Mouse (Mus musculus) heart, embryonic 12.5 days (tissue): Measurements from ENCODE around the gene Lrrc4b. TPM values are rescaled to one million over a fixed set of nuclear protein-coding genes. Genes with fewer than 3 reads are reported as not detected.

ENCODE experiments used
- ATAC-seq: fragments of 200-750 bp; cut with Nextera tagmentation; 2 replicates; pipeline ENCODE4 v1.8.0; 2017; ENCODE audit warnings: moderate TSS enrichment, moderate library complexity; ENCODE audit not compliant: insufficient number of reproducible peaks, low FRiP score
- H3K27ac ChIP-seq: fragments of 300-500 bp; sonication (generic); 2 replicates; pipeline ENCODE4 v1.5.1; 2016; ENCODE audit warnings: mild to moderate bottlenecking, moderate library complexity; ENCODE audit not compliant: poor library complexity, severe bottlenecking
- H3K27me3 ChIP-seq: fragments of 300-500 bp; sonication (generic); replicated peaks from 2 replicates; pipeline ENCODE4 v1.6.1; 2016; ENCODE audit warnings: mild to moderate bottlenecking, moderate library complexity
- H3K36me3 ChIP-seq: fragments of 300-500 bp; sonication (generic); 2 replicates; pipeline ENCODE4 v1.6.1; 2016; ENCODE audit warnings: mild to moderate bottlenecking, moderate library complexity
- H3K4me1 ChIP-seq: fragments of 300-500 bp; sonication (generic); replicated peaks from 2 replicates; pipeline ENCODE4 v1.6.1; 2016; ENCODE audit warnings: mild to moderate bottlenecking
- H3K4me2 ChIP-seq: fragments of 300-500 bp; sonication (generic); 2 replicates; pipeline ENCODE4 v1.6.1; 2016; ENCODE audit warnings: mild to moderate bottlenecking, moderate library complexity
- H3K4me3 ChIP-seq: fragments of 300-500 bp; sonication (generic); 2 replicates; pipeline ENCODE4 v1.5.1; 2016; ENCODE audit warnings: mild to moderate bottlenecking
- H3K9ac ChIP-seq: fragments of 300-500 bp; sonication (generic); 2 replicates; pipeline ENCODE4 v1.6.1; 2016; ENCODE audit warnings: mild to moderate bottlenecking, moderate library complexity
- H3K9me3 ChIP-seq: fragments of 300-500 bp; sonication (generic); replicated peaks from 2 replicates; pipeline ENCODE4 v1.6.1; 2016; ENCODE audit warnings: mild to moderate bottlenecking, moderate library complexity
- WGBS: fragments of 180-500 bp; shearing (Covaris S2); methylation state at CpG from one replicate; pipeline ENCODE4 v1.1.7; 2016; 5-methylcytosine and 5-hydroxymethylcytosine counted together
- polyA plus RNA-seq: library from polyadenylated mRNA; unstranded; fragments of >200 nt; fragmentation: Nextera tagmentation; extraction: Ambion mirVana; gene quantifications from 2 replicates; pipeline ENCODE4 v1.2.1, GENCODE M21; 2016

Lrrc4b gene
- polyA plus RNA-seq, 1 experiment from 2014 or later: 2.3 TPM

DNA sequence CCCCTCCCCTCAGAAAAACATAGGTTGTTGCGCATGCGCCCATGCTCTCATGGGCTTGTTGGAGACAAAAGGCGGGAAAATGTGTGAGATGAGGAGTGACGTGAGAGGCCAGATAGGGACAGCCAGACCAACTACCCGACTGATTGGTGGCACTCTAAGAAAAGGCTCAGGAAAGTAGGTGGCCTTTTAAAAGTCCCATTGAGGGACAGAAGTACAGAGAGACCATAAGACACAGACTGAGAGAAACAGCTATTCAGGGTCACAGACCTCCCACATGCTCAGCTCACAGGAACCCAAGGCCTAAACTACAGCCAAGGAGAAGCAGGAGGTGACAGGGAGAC is 22.8 kb upstream of the Lrrc4b start:
- no peaks in the 10 kb centered on the region; the same call in 1 of the 2 replicates for H3K4me1 ChIP-seq
- no peak overlapping the region for H3K4me3 ChIP-seq
- ATAC-seq: peak; percentile 19; the same call in 1 of the 2 replicates
- H3K9ac ChIP-seq: no peak overlapping the region
- no peaks in the 10 kb centered on the region for H3K9me3 ChIP-seq
- peak overlapping the region; percentile 70; the same call in 1 of the 2 replicates for H3K4me2 ChIP-seq
- no peaks in the 10 kb centered on the region for H3K36me3 ChIP-seq
- 2% methylated on average over 5 of the region's 5 CpGs for WGBS
- peaks cover 24% of the 10 kb centered on the region for H3K27me3 ChIP-seq
- H3K27ac ChIP-seq: no peak overlapping the region

DNA sequence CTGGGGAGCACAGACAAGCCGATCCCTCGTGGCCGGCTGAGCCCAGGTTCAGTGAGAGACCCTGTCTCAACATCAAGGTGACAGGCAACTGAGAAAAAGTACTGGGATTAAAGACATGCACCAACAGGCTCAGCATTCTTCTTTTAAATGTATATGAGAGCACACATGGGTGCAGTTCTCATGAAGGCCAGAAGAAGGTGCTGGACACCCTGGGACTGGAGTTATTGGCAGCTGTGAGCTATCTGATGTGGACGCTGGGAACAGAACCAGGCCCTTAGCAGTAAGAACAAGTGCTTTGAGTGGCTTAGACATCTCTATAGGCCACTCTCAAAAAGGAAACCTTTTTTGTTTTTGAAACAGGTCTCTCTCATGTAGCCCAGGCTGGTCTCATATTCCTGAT is 17.7 kb upstream of the Lrrc4b start:
- WGBS: 77% methylated on average over 4 of the region's 4 CpGs
- no peaks in the 10 kb centered on the region for H3K36me3 ChIP-seq
- H3K27ac ChIP-seq: no peak overlapping the region
- H3K27me3 ChIP-seq: peaks cover 21% of the 10 kb centered on the region
- no peak overlapping the region for H3K9ac ChIP-seq
- ATAC-seq: no peak
- H3K4me3 ChIP-seq: no peak overlapping the region
- no peaks in the 10 kb centered on the region for H3K9me3 ChIP-seq
- H3K4me1 ChIP-seq: no peaks in the 10 kb centered on the region
- no peak overlapping the region for H3K4me2 ChIP-seq

DNA sequence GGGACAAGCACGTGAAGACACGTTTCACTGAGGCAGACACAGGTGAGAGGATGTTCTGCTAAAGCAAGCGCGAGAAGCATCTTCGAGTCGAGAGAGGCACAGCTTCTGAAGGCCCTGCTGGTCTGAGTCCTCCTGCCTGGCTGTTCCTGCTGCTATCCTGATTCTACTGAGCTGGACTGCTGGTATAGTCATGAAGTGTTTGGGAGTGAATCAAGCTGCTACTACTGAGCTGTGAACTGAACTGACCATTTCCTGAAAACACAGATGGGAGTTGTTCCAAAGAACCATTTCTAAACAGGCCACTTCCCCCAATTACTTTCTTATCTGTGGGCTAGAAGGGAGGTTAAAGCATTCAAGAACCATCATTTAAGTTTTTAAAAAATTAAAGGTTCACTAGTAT is 15.5 kb upstream of the Lrrc4b start:
- Histone ChIP-seq H3K9ac (no peak overlapping the region), H3K27ac (no peak overlapping the region), H3K27me3 (peaks cover 24% of the 10 kb centered on the region; the same call in 1 of the 2 replicates), H3K4me1 (no peaks in the 10 kb centered on the region), H3K9me3 (no peaks in the 10 kb centered on the region), H3K4me2 (no peak overlapping the region), H3K36me3 (no peaks in the 10 kb centered on the region), H3K4me3 (no peak overlapping the region)
- 78% methylated on average over 6 of the region's 6 CpGs for whole genome bisulfite sequencing
- ATAC-seq: no peak

DNA sequence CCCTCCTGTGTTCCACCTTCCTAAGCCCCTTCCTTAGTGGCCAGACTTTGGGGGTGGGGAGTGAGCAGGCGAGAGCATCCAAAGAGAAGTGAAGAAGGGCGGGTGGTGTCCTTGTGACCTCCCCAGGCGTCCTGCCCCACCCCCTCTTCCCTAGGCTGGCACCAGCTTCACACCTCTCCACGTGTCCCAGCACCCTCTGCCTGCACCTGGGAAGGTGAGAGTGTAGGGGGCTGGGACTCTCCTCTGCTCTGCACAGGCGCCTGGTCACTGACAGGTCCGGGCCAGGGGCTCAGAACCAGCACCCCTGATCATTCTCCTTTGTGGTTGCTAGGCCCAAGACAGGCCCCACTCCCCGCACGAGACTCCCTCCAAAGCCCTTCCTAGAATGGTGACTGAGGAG is 1.2 kb upstream of the Lrrc4b start:
- H3K36me3 ChIP-seq: no peaks in the 10 kb centered on the region
- H3K4me2 ChIP-seq: peak overlapping the region; percentile 91
- ATAC-seq: no peak
- peak overlapping the region; percentile 60; the same call in 1 of the 2 replicates for H3K4me3 ChIP-seq
- H3K4me1 ChIP-seq: peaks cover 18% of the 10 kb centered on the region
- H3K27me3 ChIP-seq: peaks cover 71% of the 10 kb centered on the region
- no peak overlapping the region for H3K27ac ChIP-seq
- H3K9ac ChIP-seq: no peak overlapping the region
- 11% methylated on average over 8 of the region's 8 CpGs for WGBS
- no peaks in the 10 kb centered on the region for H3K9me3 ChIP-seq

DNA sequence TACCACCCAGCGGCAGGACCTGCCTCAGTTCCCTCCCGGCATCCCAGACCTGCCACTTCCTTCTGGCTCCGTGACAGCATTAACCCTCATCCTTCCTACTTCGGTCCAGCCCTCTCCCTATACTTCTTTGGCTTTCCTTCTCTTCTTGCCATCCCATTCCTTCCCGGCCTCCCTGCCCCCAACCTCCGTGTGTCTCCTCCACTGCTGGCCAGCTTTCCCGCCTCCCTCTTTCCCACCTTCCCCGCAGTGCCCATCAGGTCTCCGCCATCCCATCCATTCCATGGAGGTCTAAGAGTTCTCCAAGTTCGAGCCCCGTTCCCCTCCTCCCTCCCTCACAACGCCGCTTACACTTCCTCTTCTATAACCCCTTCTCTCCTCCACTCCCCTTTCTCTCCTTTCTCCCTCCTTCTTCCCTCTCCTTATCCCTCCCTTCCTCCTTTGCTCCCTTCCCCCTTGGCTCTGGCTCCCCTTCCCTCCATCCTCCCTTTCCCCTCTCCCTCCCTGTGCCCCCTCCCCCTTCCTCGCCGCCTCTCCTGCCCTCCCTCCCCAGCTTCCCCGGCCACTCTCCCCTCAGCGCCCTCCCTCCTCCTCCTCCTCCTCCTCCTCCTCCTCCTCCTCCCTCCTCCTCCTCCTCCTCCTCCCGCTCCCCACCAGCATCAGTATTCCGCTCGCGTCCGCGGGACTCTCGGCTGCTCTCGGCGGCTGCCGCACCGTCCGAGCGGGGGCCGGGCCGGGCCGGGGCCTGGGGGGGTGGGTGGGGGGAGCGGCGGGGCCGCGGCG is 457 bp upstream of the Lrrc4b start:
- Histone ChIP-seq H3K4me3 (peak overlapping the region; percentile 60), H3K9ac (peak overlapping the region; percentile 35; the same call in 1 of the 2 replicates), H3K36me3 (no peaks in the 10 kb centered on the region), H3K4me1 (peaks cover 18% of the 10 kb centered on the region), H3K9me3 (no peaks in the 10 kb centered on the region), H3K27ac (no peak overlapping the region), H3K27me3 (peaks cover 78% of the 10 kb centered on the region), H3K4me2 (peak overlapping the region; percentile 91)
- ATAC-seq: 0 out of 2 replicates have a peak, but pooled peaks have one; percentile 1
- 3% methylated on average over 17 of the region's 38 CpGs for WGBS

DNA sequence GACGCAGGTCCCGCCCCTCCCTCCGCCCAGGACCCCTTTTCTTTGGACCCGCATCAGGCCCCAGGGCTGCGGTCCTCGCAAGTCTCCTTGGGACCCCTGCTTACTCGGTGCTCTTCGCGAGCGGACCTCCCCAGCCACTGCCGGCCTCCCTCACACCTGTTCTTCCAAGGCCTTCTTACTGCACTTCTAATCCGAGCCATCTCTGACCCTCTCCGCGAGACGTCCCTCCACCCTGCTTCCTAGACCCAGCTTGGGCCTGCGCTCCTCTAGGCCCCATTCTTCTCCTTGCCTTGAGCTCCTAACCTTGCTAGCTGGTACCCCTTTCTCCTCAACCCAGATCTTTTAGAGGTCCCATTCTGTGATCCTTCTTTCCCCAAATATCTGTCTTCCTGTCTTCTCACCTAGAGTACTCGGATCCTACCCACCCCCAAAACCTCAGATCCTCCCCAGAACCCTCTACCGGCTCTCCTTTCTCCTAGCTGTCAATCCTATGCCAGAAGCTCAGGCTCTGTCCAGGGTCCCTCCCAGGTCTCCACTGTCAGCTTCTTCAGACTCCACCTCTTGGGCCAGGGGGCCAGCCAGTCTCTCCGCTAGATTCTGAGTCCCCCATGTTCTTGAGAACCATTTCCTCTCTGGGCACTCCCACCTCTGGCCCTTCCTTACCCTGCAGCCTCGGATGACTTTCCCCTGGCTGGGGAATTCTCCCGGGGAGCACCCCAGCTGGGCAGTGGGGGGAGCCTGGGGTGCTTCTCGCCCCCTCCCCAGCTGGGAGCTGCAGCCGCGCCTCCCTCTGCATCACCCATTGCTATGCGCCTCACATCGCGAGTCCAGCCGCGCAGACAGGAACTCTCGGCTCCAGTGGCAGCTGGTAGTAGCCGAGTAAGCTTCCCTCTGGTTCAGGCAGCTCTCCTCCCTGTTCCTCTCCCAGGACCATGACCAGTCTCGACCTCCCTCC is 993 bp downstream of the Lrrc4b start:
- ATAC-seq: no peak
- Histone ChIP-seq H3K27me3 (peaks cover 83% of the 10 kb centered on the region), H3K4me1 (peaks cover 18% of the 10 kb centered on the region), H3K4me2 (peak overlapping the region; percentile 91), H3K36me3 (no peaks in the 10 kb centered on the region), H3K9ac (peak overlapping the region; percentile 51; the same call in 1 of the 2 replicates), H3K27ac (no peak overlapping the region), H3K9me3 (no peaks in the 10 kb centered on the region), H3K4me3 (peak overlapping the region; percentile 60)
- WGBS: 2% methylated on average over 30 of the region's 32 CpGs

DNA sequence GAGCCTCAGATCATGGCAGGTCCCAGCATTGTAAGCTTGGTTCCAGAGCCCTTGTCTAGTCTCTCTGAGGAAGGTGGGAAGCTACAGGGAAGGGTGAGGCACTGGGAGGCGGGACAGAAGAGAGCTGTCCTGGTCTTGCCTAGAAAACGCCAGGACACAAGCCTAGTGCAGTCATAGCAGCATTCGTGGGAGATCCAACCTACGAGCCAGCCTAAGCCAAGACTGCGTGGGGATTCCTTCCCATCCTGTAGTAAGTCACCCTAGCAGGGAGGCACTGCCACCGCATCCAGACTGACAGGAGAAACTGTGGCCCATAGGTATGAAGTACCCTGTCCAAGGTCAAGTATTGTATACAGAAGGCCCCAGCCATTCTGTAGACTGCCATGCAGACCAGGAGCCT is 3.7 kb downstream of the Lrrc4b start:
- Histone ChIP-seq H3K36me3 (no peaks in the 10 kb centered on the region), H3K4me3 (no peak overlapping the region), H3K9ac (no peak overlapping the region), H3K9me3 (no peaks in the 10 kb centered on the region), H3K4me2 (no peak overlapping the region), H3K4me1 (peaks cover 18% of the 10 kb centered on the region), H3K27me3 (peaks cover 77% of the 10 kb centered on the region), H3K27ac (no peak overlapping the region)
- ATAC-seq: no peak
- WGBS: 69% methylated on average over 6 of the region's 6 CpGs

DNA sequence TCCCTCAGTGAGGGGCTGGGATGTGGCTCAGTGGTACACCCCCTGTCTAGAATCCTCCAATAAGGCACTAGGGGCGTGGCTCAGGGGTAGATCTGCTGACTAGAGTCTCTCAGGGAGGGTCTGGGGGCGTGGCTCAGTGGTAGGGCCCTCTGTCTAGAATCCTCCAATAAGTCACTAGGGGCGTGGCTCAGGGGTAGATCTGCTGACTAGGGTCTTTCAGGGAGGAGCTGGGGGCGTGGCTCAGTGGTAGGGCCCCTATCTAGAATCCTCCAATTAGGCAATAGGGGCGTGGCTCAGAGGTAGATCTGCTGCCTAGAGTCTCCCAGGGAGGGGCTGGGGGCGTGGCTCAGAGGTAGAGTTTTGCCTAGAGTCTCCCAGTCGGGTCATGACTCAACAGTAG is 4.6 kb downstream of the Lrrc4b start:
- WGBS: 2% methylated on average over 7 of the region's 7 CpGs
- Histone ChIP-seq H3K4me1 (peaks cover 14% of the 10 kb centered on the region), H3K27me3 (peaks cover 77% of the 10 kb centered on the region), H3K9ac (no peak overlapping the region), H3K4me2 (no peak overlapping the region), H3K9me3 (no peaks in the 10 kb centered on the region), H3K27ac (no peak overlapping the region), H3K4me3 (no peak overlapping the region), H3K36me3 (no peaks in the 10 kb centered on the region)
- ATAC-seq: peak; percentile 82

DNA sequence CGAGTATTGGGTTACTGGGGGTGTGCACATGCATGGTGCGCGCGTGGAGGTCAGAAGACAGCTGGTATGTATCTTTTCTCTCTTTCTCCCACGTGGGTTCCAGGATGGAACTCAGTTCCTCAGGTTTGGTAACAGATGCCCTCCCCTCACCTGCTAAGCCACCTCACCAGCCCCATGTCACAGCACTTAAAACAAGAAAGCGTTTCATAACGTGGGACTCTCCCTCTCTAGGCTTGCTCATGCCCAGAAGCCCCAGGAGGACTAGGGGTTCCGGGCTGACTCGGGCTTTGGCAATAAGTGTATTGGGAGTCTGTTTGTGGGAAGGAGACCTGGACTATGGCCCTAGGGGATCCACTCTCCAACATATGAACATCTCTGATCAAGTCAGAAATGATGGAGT is 5.3 kb downstream of the Lrrc4b start:
- ATAC-seq: no peak
- H3K4me3 ChIP-seq: no peak overlapping the region
- no peak overlapping the region for H3K4me2 ChIP-seq
- no peaks in the 10 kb centered on the region for H3K36me3 ChIP-seq
- H3K4me1 ChIP-seq: peaks cover 9% of the 10 kb centered on the region
- no peak overlapping the region for H3K9ac ChIP-seq
- H3K27me3 ChIP-seq: peaks cover 70% of the 10 kb centered on the region
- H3K27ac ChIP-seq: no peak overlapping the region
- no peaks in the 10 kb centered on the region for H3K9me3 ChIP-seq
- WGBS: 68% methylated on average over 9 of the region's 9 CpGs

DNA sequence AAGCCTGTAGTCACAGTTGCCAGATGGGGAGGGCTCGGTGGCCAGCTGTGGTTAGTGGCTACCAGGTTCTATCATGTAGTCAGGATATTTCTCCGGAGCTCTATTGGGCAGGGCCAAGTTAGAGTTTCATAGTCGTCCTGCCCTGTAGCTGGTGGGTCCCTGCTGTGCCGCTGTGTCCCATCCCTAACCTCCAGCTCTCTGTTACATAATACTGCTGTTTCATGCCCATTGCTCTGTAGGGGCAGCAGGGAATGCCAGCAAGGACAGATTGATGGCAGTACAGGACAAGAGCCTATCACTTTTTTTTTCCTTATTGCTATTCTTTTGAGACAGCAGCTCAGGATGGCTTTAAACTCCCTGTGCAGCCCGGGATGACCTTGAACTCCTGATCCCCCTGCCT is 7.0 kb downstream of the Lrrc4b start:
- Histone ChIP-seq H3K36me3 (no peaks in the 10 kb centered on the region), H3K27me3 (peaks cover 70% of the 10 kb centered on the region), H3K4me1 (no peaks in the 10 kb centered on the region), H3K9me3 (no peaks in the 10 kb centered on the region), H3K9ac (no peak overlapping the region), H3K4me2 (no peak overlapping the region), H3K27ac (no peak overlapping the region), H3K4me3 (no peak overlapping the region)
- no peak for ATAC-seq
- WGBS: 67% methylated on average over 5 of the region's 5 CpGs

DNA sequence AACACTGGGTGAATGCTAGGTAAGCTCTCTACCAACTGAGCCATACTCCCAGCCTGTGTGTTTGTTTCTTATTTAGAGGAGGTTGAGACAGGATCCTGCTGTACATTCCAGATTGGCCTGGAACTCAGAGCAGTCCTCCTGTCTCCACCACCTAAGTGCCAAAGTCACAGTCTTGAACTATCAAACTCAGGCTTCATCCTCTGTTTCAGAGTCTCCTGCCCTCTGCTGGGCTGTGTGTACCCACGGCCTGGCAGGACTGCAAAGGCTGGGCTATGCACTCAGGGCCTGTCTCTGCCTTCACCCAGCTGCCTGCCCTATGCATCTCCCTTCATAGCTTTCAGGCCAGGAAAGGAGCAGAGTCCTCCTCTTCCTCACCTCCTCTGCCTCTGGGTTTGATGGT is 7.4 kb downstream of the Lrrc4b start:
- no peak for ATAC-seq
- 14% methylated on average over 1 of the region's 1 CpGs for WGBS
- H3K4me2 ChIP-seq: no peak overlapping the region
- H3K27me3 ChIP-seq: peaks cover 70% of the 10 kb centered on the region
- H3K9ac ChIP-seq: no peak overlapping the region
- H3K4me3 ChIP-seq: no peak overlapping the region
- no peaks in the 10 kb centered on the region for H3K36me3 ChIP-seq
- no peaks in the 10 kb centered on the region for H3K9me3 ChIP-seq
- H3K4me1 ChIP-seq: no peaks in the 10 kb centered on the region
- H3K27ac ChIP-seq: no peak overlapping the region
